Mouse (Mus musculus): ENCODE results near the gene Aff4.
"Not testable (repeated sequence)": the region's sequence is repeated elsewhere in the genome, so short reads cannot be mapped to it uniquely, and the experiment has no call there.

The Aff4 gene

DNA sequence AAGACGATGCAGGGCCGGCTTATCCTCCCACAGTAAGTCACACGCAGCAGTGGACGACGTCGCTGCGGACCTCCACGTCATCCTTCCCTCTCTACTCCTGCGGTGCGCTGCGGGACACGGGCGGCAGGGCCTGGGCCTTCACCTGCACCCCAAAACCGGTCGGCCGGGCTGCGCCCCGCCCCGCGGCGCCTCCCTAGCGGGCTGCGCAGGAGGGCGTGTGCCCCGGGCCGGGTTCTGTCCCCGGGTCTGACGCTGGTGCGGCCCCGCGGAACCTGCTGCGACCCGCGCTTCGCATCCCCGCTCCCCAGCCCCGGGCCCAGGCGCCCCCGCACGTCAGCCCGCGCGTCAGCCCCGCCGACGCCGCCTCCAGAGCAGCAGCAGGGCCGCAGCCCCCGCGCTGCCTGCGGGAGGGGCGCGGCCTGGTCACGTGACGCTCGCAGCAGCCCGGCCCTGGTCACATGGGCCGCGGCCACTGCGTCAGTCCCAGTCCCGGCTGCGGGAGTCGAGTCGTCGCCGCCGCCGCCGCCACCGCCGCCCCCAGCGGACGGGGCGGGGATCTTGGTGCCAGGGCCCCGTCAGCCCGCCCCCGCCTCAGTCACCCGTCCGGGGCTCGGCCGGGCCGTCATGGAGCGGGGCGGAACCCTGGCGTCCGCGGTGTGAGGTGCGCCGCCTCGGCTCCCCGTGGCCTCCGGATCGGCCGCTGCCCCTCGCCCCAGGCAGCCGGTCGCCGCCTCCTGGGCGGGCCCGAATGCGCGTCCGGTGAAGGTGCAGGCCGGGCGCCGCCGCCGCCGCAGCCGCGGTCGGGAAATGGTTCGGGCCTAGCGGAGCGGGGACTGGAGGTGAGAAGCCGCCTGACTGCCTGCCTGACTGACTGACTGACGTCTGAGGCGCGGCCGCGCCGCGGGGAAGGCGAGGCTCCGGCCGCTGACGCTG is at the start of gene Aff4:
Gene Aff4 (plus strand): TSS at position 543 of the 933 bp plus-strand sequence.
- peak; percentile 94 for DNase-seq (ENCODE audit: low read depth, low spot score)

DNA sequence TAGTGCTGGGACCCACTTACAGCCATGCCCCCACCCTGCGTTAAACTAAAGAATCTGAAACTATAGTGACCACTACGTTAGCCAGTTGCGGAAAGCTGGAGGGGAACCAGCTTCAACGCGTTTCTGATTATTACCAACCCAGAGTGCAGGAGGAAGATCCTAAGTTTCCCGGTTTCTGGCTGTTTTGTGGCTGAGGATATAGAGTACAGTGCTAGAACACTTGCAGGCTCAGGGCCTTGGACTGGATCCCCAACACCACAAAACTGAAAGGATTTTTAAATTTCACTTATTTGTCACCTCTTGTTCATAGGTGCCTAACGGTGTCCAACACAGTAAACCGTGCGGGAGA is 49.5 kb upstream of the Aff4 start:
- DNase-seq (ENCODE audit: low read depth, low spot score) = no peak

DNA sequence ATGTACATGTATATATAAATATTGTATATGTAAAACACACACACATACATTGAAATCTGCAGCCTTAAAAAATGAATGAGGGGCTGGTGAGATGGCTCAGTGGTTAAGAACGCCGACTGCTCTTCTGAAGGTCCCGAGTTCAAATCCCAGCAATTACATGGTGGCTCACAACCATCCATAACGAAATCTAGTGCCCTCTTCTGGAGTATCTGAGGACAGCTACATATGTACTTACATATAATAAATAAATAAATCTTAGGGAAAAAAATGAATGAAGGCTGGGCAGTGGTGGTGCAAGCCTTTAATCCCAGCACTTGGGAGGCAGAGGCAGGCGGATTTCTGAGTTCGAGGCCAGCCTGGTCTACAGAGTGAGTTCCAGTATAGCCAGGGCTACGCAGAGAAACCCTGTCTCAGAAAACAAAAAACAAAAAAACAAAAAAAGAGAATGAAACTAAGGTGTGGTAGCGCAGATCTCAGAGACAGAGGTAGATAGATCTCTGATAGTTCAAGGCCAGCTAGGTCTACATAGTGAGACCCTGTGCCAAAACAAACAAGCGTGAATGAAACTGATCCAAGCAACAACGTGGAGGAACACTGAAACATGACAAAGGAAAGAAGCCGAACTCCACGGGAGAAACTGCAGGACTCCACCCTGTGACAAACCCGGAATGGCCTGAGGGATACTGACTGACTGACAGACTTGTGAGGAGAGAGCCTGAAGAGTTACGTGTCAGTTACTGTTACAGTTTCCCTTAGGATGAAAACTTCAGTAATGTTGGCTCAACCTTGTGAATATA is 46.4 kb upstream of the Aff4 start:
- peak; percentile 34 for DNase-seq (ENCODE audit: low read depth, low spot score)

DNA sequence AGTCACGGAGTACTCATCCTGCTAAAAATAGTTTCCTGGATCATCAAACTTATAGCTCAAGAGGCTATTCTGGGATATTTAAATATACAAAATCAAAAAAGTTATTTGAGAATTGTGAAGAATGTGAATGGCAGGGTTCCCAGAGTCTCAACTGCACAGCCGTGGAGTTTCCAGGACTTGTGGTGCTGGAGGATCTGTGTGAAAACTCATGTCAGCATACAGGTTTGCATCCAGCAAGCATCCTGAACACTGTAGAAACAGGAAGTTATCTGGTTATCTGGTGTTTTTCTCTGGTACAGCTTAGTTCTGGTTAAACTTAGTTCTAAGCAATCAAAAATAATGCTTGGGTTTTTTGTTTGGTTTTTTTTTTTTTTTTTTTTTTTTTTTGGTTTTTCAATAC is 43.7 kb upstream of the Aff4 start:
- DNase-seq (ENCODE audit: low read depth, low spot score) = no peak

DNA sequence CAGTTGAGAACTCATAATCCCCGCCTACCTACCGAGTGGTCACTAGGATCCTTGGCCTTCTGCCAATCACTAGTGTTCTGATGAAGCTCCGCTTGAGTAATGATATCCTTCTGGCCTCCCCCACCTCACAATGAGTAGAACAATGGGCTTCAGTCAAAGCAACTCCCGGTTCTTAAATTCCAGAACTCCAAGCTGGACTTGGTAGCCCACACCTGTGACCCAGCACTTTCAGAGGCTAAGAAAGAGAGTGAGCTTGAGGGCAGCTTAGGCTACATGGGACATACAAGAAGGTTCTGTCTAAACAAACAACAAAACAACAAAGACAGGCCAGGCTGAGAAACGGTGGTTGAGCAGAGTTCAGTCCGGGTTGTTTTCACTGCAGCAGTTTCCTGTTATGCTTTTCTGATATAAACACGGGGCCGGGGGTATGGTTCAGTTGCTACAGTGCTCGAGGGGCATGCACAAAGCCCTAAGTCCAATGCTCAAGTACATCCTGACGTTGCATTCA is 43.0 kb upstream of the Aff4 start:
- no peak for DNase-seq (ENCODE audit: low read depth, low spot score)

DNA sequence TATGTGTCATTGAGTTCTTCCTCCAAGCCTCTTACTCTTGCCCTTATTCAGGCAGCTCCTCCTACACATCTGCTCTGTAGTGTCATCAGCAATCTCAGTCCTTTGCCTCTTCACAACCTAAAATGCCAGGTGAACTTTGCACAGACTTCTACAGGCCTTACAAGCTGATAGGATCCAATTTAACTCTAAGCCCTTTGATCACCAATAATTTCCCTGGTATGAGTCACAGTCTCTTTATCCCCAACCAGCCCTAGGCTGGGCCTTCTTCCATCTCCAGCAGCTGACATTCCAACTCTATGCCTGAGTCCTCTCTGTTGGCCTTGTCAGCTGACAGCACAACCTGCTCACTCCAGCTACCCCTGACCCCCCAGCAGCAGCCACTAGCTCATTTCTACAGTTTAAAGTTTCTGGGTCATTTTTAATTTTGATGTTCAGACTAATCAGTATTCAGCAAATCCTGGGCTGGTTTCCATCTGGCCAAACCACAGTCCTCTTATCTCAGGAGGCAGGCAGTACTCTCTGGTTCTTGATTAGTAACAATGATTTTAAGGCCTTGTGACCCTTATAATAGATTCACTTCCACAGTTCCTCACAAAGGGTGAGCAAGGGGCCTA is 42.3 kb upstream of the Aff4 start:
- DNase-seq (ENCODE audit: low read depth, low spot score) = peak; percentile 40

DNA sequence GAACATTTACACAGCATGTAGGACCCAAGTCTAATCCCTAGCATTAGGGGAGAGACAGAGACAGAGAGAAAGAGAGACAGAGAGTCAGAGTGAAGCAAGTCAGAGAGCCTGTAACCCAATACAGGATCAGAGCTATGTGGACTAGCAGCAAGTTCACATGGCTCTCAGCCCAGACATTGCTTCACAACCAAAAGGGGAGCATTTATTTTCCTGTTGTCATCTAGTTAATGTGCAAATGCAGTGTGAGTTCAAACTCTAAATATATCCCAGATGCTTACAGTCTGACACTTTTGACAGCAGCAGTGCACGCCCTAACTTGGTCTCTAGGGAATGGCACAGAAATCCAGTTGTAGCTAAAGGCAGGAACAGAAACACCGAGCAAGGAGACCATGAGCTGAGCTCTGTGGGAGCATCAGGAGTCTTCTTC is 41.7 kb upstream of the Aff4 start:
- peak; percentile 37 for DNase-seq (ENCODE audit: low read depth, low spot score)

DNA sequence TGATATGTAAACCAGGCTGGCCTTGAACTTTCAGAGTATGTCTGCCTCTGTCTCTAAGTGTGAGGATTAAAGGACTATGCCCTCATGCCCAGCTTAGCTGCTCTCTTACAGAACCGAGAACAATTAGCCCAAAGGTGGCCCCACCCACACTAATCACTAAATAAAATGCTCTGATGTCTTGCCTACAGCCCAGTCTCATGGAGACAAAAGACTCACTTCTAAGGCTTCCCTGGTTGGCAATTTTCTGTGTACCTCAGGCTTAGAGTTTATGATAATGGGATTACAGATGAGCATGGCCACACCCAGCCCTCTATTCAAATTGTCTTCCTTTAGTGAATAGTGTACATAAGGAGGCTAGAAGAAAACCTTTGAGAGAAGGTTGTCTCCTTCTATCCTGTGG is 39.2 kb upstream of the Aff4 start:
- no peak for DNase-seq (ENCODE audit: low read depth, low spot score)

DNA sequence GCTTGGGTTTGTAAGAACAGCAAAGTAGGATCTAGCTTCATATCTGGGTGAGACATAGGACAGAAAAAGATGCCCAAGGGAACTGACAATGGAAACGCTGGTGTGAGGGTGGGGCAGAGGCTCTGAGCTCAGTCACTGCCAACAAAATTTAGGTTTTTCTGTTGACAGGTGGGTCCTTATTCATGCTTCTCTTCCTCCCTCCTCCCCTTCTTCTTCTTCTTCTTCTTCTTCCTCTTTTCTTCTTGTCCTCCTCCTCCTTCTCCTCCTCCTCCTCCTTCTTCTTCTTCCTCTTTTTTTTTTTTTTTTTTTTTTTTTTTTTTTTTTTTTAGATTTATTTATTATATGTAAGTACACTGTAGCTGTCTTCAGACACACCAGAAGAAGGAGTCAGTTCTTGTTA is 37.8 kb upstream of the Aff4 start:
- not testable (repeated sequence) for DNase-seq (ENCODE audit: low read depth, low spot score)

DNA sequence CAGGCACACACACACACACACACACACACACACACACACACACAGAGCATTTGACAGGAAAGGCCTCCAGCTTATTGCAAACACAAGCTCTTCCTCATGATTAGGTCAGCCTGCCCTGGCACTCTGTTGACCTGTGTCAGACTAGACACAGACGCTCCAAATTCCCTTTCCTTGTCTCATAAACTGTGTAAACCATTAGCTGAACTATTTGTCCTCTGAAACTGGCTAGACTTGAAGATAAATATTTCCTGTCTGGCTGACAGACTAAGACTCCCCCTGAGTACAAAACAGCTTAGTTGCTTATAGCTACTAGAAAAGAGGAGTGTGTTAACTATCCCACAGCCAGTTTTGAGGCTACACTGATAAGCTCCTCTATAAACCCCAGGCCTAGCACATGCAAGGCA is 35.9 kb upstream of the Aff4 start:
- no peak for DNase-seq (ENCODE audit: low read depth, low spot score)

DNA sequence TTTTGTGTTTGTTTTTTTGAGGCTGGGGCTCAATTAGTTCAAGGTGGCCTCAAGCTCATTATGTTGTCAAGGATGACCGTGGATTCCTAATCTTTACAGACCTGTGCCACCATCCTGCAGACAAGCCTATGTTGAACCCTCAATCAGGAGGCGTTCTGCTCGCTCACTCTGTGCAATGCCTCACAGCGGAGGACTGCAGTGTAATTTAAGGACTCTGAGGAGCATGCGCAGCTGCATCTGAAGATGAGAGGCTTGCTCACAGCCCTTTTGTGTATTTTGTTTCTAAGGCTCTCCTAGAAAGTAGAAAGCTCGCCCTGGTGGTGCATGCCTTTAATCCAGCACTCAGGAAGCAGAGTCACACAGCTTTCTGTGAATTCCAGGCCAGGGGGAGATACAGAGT is 33.6 kb upstream of the Aff4 start:
- DNase-seq (ENCODE audit: low read depth, low spot score) = no peak

DNA sequence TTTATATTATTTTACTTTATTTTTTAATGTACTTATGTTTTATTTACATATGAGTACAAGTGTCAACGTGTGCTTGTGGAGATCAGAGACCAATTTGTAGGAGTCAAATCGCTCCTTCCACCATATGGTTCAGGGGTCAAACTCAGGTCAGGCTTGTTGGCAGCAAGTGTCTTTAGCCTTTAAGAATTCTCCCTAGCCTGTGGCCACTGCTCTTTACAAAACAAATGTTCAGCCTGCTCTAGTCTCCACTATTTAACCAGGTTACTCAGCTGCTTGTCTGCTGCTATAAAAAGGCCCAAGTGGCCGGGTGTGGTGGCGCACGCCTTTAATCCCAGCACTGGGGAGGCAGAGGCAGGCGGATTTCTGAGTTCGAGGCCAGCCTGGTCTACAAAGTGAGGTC is 32.6 kb upstream of the Aff4 start:
- DNase-seq (ENCODE audit: low read depth, low spot score) = no peak

DNA sequence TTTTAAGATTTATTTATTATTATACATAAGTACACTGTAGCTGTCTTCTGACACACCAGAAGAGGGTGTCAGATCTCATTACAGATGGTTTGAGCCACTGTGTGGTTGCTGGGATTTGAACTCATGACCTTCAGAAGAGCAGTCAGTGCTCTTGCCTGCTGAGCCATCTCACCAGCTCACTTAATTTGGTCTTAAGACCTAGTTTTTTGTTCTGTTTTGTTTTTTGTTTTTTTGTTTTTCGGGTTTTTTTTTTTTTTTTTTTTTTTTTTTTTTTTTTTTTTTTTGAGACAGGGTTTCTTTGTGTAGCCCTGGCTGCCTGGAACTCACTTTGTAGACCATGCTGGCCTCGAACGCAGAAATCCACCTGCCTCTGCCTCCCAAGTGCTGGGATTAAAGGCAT is 32.1 kb upstream of the Aff4 start:
- DNase-seq (ENCODE audit: low read depth, low spot score) = not testable (repeated sequence)

DNA sequence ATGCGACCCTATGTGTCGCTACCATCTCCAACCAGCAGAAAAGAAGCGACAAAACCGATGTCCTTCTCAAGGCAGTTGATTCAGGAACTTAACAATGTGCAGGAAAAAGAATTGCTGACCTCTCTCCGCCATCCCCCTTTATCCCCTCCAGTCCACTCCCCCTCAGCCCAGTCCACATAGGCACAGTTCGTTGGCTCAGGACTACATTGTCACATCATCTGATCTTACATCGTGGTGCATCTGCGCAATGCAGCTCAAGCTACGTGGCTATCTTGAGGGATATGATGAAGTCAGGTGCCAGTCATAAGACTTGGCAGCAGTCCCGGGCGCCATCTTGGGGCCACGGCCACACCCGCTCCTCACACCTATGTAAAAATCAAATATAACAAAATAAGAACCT is 30.8 kb upstream of the Aff4 start:
- DNase-seq (ENCODE audit: low read depth, low spot score) = not testable (repeated sequence)

DNA sequence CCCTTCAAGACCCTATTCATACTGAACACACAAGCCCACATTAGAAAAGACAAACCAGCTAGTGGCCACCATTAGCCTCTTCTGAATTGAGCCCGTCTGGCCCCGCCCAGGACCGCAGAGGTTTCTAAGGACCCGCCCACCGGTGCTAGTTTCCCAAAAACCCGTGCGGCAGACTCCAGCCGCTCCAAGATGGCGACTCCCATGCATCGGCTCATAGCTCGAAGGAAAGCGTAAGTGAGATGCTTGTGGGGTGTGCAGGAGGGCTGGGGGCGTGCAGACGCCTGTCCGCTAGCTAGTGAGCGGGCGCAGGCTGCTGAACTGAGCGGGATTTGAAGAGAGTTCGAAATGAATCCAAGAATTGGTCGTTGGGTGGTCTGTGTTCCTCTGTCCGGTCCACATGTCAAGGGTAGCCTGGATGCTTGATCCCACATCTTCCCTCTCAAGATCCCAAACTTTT is 26.1 kb upstream of the Aff4 start, which contains the start of gene Zcchc10:
Gene Zcchc10 (plus strand): TSS at position 168 of the 457 bp plus-strand sequence.
- DNase-seq (ENCODE audit: low read depth, low spot score) = peak; percentile 92

DNA sequence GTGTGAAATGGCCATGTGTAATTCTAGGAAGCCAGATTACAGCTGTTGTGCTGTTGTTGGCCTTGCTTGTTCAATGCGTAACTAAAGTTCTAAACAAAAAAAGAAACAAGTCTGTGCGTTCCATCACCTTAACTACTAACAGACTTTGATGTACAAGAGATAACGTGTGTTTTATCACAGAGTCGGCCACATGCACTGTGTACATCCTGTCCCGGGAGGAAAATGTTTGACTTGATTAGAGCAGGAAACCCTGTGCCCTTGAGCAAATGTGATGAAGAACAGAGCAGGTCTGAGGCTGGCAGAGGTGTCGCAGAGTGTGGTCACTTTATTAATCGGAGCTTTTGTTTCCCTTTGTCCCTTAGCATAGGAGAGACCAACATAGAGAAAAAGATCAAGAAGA is 20.3 kb upstream of the Aff4 start:
- no peak for DNase-seq (ENCODE audit: low read depth, low spot score)

DNA sequence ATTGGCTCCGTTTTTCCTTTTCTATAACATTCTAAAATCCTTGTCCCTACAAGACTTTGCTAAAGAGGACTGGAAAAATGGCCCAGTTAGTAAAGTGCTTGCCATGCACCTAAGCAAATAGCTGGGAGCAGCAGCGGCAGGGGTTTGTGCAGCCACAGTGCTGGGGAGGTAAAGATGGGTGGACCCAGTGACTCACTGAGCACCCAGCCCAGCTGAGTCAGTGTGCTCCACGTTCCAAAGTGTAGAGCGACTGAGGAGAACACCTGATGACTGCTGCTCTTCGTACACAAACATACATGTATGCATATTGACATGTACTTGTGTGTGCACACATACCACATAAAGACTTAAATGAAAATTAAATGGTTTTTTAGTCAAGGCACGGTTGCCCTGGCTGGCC is 19.5 kb upstream of the Aff4 start:
- no peak for DNase-seq (ENCODE audit: low read depth, low spot score)

DNA sequence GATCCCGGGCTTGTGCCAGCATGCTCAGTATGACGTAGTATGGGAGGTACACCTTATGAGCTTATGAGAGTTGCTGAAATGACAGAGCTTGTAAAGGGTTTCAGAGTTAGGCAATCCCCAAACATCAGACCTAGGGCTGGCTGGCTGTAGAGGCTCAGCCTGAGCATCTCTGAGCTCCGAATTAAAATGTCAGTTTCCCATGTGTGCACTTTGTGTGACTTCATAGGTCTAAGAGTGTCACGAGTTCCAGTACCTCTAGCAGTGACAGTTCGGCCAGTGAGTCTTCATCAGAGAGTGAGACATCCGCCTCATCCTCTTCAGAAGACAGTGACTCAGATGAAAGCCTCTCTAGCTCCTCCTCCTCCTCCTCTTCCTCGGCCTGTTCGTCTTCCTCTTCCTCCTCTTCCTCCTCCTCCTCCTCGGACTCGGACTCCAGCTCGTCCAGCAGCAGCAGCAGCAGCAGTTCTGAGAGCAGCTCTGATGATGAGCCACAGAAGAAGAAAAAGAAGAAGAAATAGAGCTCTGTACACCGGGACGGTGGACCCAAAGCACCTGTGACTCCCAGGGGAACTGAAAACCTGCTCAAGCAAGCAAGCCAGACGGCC is 18.5 kb upstream of the Aff4 start:
- DNase-seq (ENCODE audit: low read depth, low spot score) = peak; percentile 77

DNA sequence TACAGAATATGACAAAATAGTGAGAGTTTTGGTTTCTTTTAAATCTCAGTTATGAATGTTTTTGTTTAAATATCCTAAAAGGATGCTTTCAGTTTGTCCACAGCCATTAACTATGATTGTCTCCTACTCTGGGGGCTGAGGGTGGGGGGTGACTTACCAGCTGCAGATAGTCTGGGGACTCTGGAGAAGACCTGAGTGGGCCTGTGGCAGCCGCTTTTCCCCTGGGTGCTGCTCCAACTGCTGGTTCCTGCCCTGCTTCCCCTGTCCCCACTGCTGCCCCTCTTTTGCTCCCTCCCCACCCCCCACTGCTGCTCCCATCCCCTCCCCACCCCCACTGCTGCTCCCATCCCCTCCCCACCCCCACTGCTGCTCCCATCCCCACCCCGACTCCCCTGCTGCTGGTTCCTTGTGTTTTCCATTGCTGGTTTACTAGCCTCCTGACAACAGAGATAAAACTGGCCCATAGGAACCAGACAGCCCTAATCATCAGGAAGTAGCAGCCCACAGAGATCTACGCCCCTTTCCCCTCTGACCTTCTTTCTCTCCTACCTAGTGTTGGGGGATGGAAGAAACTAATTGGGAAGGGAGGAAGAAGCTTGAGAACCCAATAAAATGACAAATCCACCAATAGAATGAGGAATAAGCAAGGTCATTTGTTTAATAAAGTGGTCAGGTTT is 15.0 kb upstream of the Aff4 start:
- DNase-seq (ENCODE audit: low read depth, low spot score) = no peak

DNA sequence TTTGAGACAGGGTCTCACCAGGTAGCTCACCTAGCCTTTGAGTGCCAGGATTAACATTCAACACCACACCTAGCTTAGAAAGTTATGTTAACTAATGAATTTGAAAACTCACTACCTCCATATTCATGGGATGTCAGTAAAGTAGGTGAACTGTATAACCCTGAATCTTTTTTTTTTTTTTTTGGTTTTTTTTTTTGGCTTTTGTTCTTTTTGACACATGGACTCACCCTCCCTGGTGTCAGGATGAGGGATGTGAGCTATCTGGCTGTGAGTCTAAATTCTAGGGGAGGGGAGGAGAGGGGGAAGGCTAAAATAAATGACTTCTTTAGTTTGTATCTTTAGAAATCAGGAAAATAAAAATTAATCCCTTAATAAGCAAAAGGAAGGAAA is 14.5 kb upstream of the Aff4 start:
- DNase-seq (ENCODE audit: low read depth, low spot score) = no peak

DNA sequence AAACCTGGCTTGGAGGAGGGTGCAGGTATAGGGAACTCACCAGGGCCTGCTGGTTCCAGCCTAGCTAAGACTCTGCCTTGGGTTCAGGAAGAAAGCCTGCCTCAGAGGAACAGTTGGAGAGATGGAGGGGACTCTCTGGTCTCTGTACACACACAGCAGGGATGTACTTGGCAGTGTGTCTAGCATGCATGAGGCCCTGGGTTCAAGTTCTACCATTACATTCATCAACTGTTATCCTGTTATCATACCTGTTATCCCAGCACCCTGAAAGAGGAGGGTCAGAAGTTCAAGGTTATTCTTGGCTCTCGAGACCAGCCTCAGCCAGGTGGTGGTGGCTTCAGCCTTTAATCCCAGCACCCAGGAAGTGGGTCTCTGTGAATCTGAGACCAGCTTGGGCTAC is 13.7 kb upstream of the Aff4 start:
- DNase-seq (ENCODE audit: low read depth, low spot score) = no peak

Data from A20 (cell line).